In the genomic region with DNA sequence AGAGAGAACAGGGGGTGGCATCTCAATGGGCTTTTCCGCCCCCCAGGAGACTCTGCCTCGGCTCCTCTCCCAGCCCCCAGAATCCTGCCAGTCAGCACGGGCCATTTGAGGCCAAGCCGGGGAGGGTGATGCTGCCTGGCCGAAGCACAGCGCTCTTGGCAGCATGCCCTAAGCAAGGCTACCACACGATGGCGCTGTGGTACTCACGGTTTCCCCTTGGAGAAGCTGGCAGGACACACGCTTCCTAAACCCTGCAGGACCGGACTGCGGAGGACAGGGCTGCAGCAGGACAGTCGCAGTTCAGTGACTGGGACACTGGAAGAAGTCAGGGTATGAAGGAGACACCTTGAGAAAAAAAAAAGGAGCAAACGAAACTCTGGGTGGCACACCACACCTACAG, we compare ENCODE assay signal across 8 mouse cellular contexts. TPM values are rescaled to one million over a fixed set of nuclear protein-coding genes. Genes with fewer than 3 reads are reported as not detected.
DNase-seq lines count a peak whose midpoint lies in the region; ATAC-seq and TF ChIP-seq lines count a peak whose summit lies in the region.

No protein-coding gene starts in this region.

- H3K27ac ChIP-seq in hindbrain, embryonic 12.5 days: no peak overlapping the region
- no peak overlapping the region for H3K27ac ChIP-seq in lung, postnatal 0 days (ENCODE audit: low read length)

- H3K4me1 ChIP-seq in hindbrain, embryonic 12.5 days: peaks cover 11% of the 10 kb centered on the region
- H3K4me1 ChIP-seq in lung, postnatal 0 days (ENCODE audit: insufficient read depth, low read depth, low read length): no peaks in the 10 kb centered on the region; the same call in 1 of the 2 replicates

- TF ChIP-seq CTCF in lung, postnatal 0 days (IDR thresholded peaks at IDR 0.05): peak; percentile 99

- no peaks in the 10 kb centered on the region for H3K27me3 ChIP-seq in hindbrain, embryonic 12.5 days
- H3K27me3 ChIP-seq in lung, postnatal 0 days (replicated peaks; ENCODE audit: insufficient read depth, low read length): no peaks in the 10 kb centered on the region

- 0 out of 2 replicates have a peak overlapping the region, but pooled peaks have one; percentile 18 for H3K9ac ChIP-seq in hindbrain, embryonic 12.5 days
- H3K9ac ChIP-seq in lung, postnatal 0 days (replicated peaks; ENCODE audit: low read depth): no peak overlapping the region

- TF ChIP-seq EP300 in lung, postnatal 0 days (IDR thresholded peaks at IDR 0.05): no peak

- H3K4me2 ChIP-seq in hindbrain, embryonic 12.5 days (replicated peaks): peak overlapping the region; percentile 32
- no peak overlapping the region for H3K4me2 ChIP-seq in lung, postnatal 0 days (replicated peaks; ENCODE audit: low read depth, low read length)

- peak; percentile 67 for DNase-seq in MEL-GATA-1-ER (ENCODE audit: extremely low read depth, low read depth)
- peak; percentile 99 for DNase-seq in cerebellum, adult 9-11 months
- DNase-seq in frontal cortex, postnatal 10 days (ENCODE audit: low spot score in 2 of 2): peak; percentile 91 to 96
- DNase-seq in layer of hippocampus, postnatal 10 days (ENCODE audit: low spot score in 2 of 2): peak; percentile 100
- DNase-seq in lung, postnatal 0 days (ENCODE audit: low spot score): peak; percentile 94
- DNase-seq in ovary, postnatal 10 days (ENCODE audit: low spot score): peak; percentile 100
- peak; percentile 88 for DNase-seq in thymus, postnatal 0 days (ENCODE audit: low spot score)

- 1% methylated on average over 14 of the region's 14 CpGs for WGBS in hindbrain, embryonic 12.5 days
- WGBS in lung, postnatal 0 days: under 1% methylated on average over 14 of the region's 14 CpGs

- ATAC-seq in hindbrain, embryonic 12.5 days (ENCODE audit: low FRiP score): peak; percentile 31; the same call in 1 of the 2 replicates
- peak; percentile 34 for ATAC-seq in lung, postnatal 0 days

- no peaks in the 10 kb centered on the region for H3K36me3 ChIP-seq in hindbrain, embryonic 12.5 days
- no peaks in the 10 kb centered on the region for H3K36me3 ChIP-seq in lung, postnatal 0 days (ENCODE audit: insufficient read depth, low read length)

- no peak overlapping the region for H3K4me3 ChIP-seq in hindbrain, embryonic 12.5 days
- H3K4me3 ChIP-seq in lung, postnatal 0 days (ENCODE audit: low read depth, low read length): no peak overlapping the region

- H3K9me3 ChIP-seq in hindbrain, embryonic 12.5 days (replicated peaks): no peaks in the 10 kb centered on the region
- H3K9me3 ChIP-seq in lung, postnatal 0 days (ENCODE audit: low read length): no peaks in the 10 kb centered on the region

RNA-seq across cellular contexts. Expression of a gene that starts 5.0 kb away (rescaled TPM):
- 191 and 206 TPM in 2 replicates for polyA plus RNA-seq in hindbrain, embryonic 12.5 days (2016; fragmentation: Nextera tagmentation; extraction: Ambion mirVana)
- 100 to 1,000 TPM; 107 to 111 TPM for total RNA-seq in layer of hippocampus, postnatal 10 days (2021)
- 121 and 122 TPM in 2 replicates for polyA plus RNA-seq in lung, postnatal 0 days (2015; fragmentation: Nextera tagmentation; extraction: Ambion mirVana)
- polyA plus RNA-seq in thymus, postnatal 0 days (2015; fragmentation: Nextera tagmentation; extraction: Ambion mirVana): 213 and 231 TPM in 2 replicates

RNA-seq across cellular contexts. Expression of a gene that starts 22.8 kb away (rescaled TPM):
- polyA plus RNA-seq in hindbrain, embryonic 12.5 days (2016; fragmentation: Nextera tagmentation; extraction: Ambion mirVana): 4.9 and 5.6 TPM in 2 replicates
- total RNA-seq in layer of hippocampus, postnatal 10 days (2021): 10 to 100 TPM; 11.5 to 12.7 TPM
- polyA plus RNA-seq in lung, postnatal 0 days (2015; fragmentation: Nextera tagmentation; extraction: Ambion mirVana): 0.21 and 0.24 TPM in 2 replicates
- polyA plus RNA-seq in thymus, postnatal 0 days (2015; fragmentation: Nextera tagmentation; extraction: Ambion mirVana): 3.5 TPM in 2 replicates

RNA-seq across cellular contexts. Expression of a gene that starts 36.8 kb away (rescaled TPM):
- 194 and 202 TPM in 2 replicates for polyA plus RNA-seq in hindbrain, embryonic 12.5 days (2016; fragmentation: Nextera tagmentation; extraction: Ambion mirVana)
- total RNA-seq in layer of hippocampus, postnatal 10 days (2021): 100 to 1,000 TPM; 106 to 118 TPM
- polyA plus RNA-seq in lung, postnatal 0 days (2015; fragmentation: Nextera tagmentation; extraction: Ambion mirVana): 82.4 and 95.8 TPM in 2 replicates
- 157 and 184 TPM in 2 replicates for polyA plus RNA-seq in thymus, postnatal 0 days (2015; fragmentation: Nextera tagmentation; extraction: Ambion mirVana)
